Mouse (Mus musculus) cerebellum, adult 11 months (tissue): Measurements from ENCODE around the gene Soga3.

Experiments used
- DNase-seq: peaks from one replicate; pipeline ENCODE4 v3.0.0; 2022

Gene Soga3

GRCm38 (mm10) chr10:29211453-29211852 lies 67.8 kb downstream of the Soga3 start, which contains the start of gene 9330159F19Rik:
Gene 9330159F19Rik, plus strand, starts transcription at chr10:29211606.
- no peak for DNase-seq

GRCm38 (mm10) chr10:29213534-29214100 lies 70.0 kb downstream of the Soga3 start:
- DNase-seq = no peak

- no peak for DNase-seq
These were observed 73.3 kb downstream of the Soga3 start for GRCm38 (mm10) chr10:29216957-29217356.

- no peak for DNase-seq
These were observed 73.8 kb downstream of the Soga3 start for GRCm38 (mm10) chr10:29217451-29217850.

- DNase-seq = no peak
These were observed 81.7 kb downstream of the Soga3 start for GRCm38 (mm10) chr10:29225329-29225728.

- DNase-seq = no peak
These were observed 87.6 kb downstream of the Soga3 start for GRCm38 (mm10) chr10:29231208-29231607.
